Mouse (Mus musculus): ENCODE measurements around the gene Zkscan8. TPM values are rescaled to one million over a fixed set of nuclear protein-coding genes. Genes with fewer than 3 reads are reported as not detected.
"Not testable (repeated sequence)": the region's sequence is repeated elsewhere in the genome, so short reads cannot be mapped to it uniquely, and the experiment has no call there.

The Zkscan8 gene
- polyA plus RNA-seq, 1 experiment from 2014 or later, result 9.0 TPM

GRCm38 (mm10) chr13:21478759-21479670, 51.9 kb downstream of the Zkscan8 start, which contains the start of the genes Zkscan4 and Gm10065:
Gene Zkscan4 (plus strand): TSS chr13:21478907.
Gene Gm10065 (minus strand): TSS chr13:21479441.
- Histone ChIP-seq H3K9ac (peak within 1 kb of the TSS; percentile 64), H3K4me2 (replicated peaks) (peak within 1 kb of the TSS; percentile 67), H3K4me3 (peak within 1 kb of the TSS; percentile 55), H3K27ac (peak within 1 kb of the TSS; percentile 76)
- not testable (repeated sequence) for H3K27me3 ChIP-seq; H3K36me3 ChIP-seq; H3K9me3 ChIP-seq (replicated peaks); H3K4me1 ChIP-seq
- 4% methylated on average over 31 of the region's 31 CpGs for WGBS
- peak; percentile 90 for ATAC-seq (ENCODE audit: low FRiP score)

GRCm38 (mm10) chr13:21472427-21472826, 58.5 kb downstream of the Zkscan8 start:
- H3K27me3 ChIP-seq, result 0 out of 2 replicates have a peak, but pooled peaks cover 4% of the 10 kb centered on the region
- no peak overlapping the region for H3K9ac ChIP-seq
- no peak overlapping the region for H3K4me2 ChIP-seq (replicated peaks)
- H3K9me3 ChIP-seq (replicated peaks), result no peaks in the 10 kb centered on the region
- no peak overlapping the region for H3K4me3 ChIP-seq
- H3K27ac ChIP-seq, result no peak overlapping the region
- 33% methylated on average over 4 of the region's 4 CpGs for WGBS
- 0 out of 2 replicates have a peak, but pooled peaks cover 9% of the 10 kb centered on the region for H3K4me1 ChIP-seq
- H3K36me3 ChIP-seq, result no peaks in the 10 kb centered on the region
- ATAC-seq (ENCODE audit: low FRiP score), result no peak

DNA sequence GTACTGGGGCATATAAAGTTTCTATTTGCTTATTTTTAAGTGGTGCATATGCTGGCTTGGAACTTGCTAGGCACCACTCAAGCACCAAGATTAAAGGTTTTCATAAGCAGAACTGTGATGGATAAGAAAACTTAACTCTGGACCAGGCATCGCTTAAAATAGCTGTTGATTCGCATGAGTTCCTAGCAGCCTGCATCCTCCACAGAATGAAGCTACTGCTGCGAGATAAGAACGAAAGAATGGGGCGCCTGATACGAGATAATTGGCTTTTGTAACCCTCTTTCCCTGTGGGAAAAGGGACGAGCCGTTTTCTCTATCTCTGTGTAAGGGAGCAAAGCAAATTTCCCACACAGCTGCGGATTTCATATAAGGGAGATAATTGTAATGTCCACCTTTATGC, 61.8 kb downstream of the Zkscan8 start:
- Histone ChIP-seq H3K36me3 (no peaks in the 10 kb centered on the region), H3K4me3 (no peak overlapping the region), H3K27ac (no peak overlapping the region), H3K27me3 (0 out of 2 replicates have a peak, but pooled peaks cover 4% of the 10 kb centered on the region), H3K4me2 (replicated peaks) (peak overlapping the region; percentile 78; the same call in 1 of the 2 replicates), H3K9ac (no peak overlapping the region), H3K4me1 (0 out of 2 replicates have a peak, but pooled peaks cover 9% of the 10 kb centered on the region), H3K9me3 (replicated peaks) (no peaks in the 10 kb centered on the region)
- WGBS, result 22% methylated on average over 9 of the region's 9 CpGs
- no peak for ATAC-seq (ENCODE audit: low FRiP score)

DNA sequence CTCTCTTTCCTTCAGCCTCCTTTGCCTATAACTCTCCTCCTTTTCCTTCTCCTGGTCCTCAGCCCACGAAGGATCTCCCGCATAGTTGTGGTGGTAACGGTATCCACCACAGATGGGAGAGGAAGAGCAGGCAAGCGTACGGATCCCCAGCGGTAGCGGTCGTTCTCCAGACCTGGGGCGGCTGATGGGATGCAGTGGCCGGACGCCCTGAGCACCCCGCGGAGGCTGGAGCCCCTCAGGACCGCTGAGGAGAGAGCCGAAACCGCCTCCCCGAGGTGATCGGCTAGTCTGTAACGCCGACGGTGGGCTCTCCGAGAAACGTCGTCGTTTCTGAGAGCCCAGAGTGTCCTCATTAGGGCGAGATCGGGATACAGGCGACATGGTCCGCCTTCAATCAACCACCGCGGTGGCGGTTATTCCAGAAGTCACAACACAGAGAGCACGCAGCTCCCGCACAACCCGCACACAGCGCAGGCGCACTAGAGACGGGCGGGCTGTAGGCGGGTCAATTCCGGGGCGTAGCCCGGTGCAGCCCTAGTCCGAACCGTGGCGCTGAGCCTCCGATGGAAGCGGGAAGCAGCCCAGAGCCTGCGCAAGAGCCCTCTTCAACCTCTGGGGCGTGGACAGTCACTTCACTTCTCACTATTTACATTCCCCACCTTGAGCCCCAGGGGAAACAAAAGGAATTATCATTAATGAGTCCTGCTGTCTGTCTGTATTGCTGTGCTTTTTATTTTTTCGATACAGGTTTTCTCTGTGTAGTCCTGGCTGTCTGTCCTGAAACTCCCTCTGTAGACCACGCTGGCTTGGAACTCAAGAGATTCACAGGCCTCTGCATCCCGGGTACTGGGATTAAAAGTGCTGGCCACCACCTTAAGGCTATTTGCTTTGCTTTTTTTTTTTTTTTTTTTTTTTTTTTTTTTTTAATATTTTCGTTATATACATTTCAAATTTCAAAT, 62.6 kb downstream of the Zkscan8 start, which contains the start of gene Nkapl:
Nkapl (minus strand) TSS at position 449 of the 959 bp plus-strand sequence.
- H3K27ac ChIP-seq, result peak within 1 kb of the TSS; percentile 70
- peak within 1 kb of the TSS; percentile 78 for H3K4me2 ChIP-seq (replicated peaks)
- H3K36me3 ChIP-seq, result no peaks in the 10 kb centered on the region
- peak within 1 kb of the TSS; percentile 53 for H3K4me3 ChIP-seq
- H3K9me3 ChIP-seq (replicated peaks), result no peaks in the 10 kb centered on the region
- H3K4me1 ChIP-seq, result 0 out of 2 replicates have a peak, but pooled peaks cover 9% of the 10 kb centered on the region
- peak within 1 kb of the TSS; percentile 71 for H3K9ac ChIP-seq
- ATAC-seq (ENCODE audit: low FRiP score), result peak; percentile 99
- 0 out of 2 replicates have a peak, but pooled peaks cover 4% of the 10 kb centered on the region for H3K27me3 ChIP-seq
- under 1% methylated on average over 53 of the region's 54 CpGs for WGBS

- 84% methylated on average over 10 of the region's 10 CpGs for WGBS
- 0 out of 2 replicates have a peak overlapping the region, but pooled peaks have one; percentile 78 for H3K4me2 ChIP-seq (replicated peaks)
- no peak overlapping the region for H3K9ac ChIP-seq
- H3K27me3 ChIP-seq, result 0 out of 2 replicates have a peak, but pooled peaks cover 4% of the 10 kb centered on the region
- ATAC-seq (ENCODE audit: low FRiP score), result no peak
- no peaks in the 10 kb centered on the region for H3K36me3 ChIP-seq
- no peak overlapping the region for H3K4me3 ChIP-seq
- no peak overlapping the region for H3K27ac ChIP-seq
- 0 out of 2 replicates have a peak, but pooled peaks cover 9% of the 10 kb centered on the region for H3K4me1 ChIP-seq
- H3K9me3 ChIP-seq (replicated peaks), result no peaks in the 10 kb centered on the region
These were observed 63.6 kb downstream of the Zkscan8 start for GRCm38 (mm10) chr13:21467336-21467735.

Other genes with a start within 250 kb of the Zkscan8 start
- not detected in 2 replicates for gene Gpx5, start 238.4 kb downstream of the Zkscan8 start, polyA plus RNA-seq (2016; fragmentation: Nextera tagmentation; extraction: Ambion mirVana)
- 0.85 TPM in 1 of 2 replicates, not detected in the other for gene Gpx6, start 219.0 kb downstream of the Zkscan8 start, polyA plus RNA-seq (2016; fragmentation: Nextera tagmentation; extraction: Ambion mirVana)
- gene Olfr1367, start 184.2 kb downstream of the Zkscan8 start, polyA plus RNA-seq (2016; fragmentation: Nextera tagmentation; extraction: Ambion mirVana), result not detected in 2 replicates
- gene Zscan12, start 168.3 kb downstream of the Zkscan8 start, polyA plus RNA-seq (2016; fragmentation: Nextera tagmentation; extraction: Ambion mirVana), result 16.6 and 17.0 TPM in 2 replicates
- 91.0 and 96.2 TPM in 2 replicates for gene Zkscan3, start 128.4 kb downstream of the Zkscan8 start, polyA plus RNA-seq (2016; fragmentation: Nextera tagmentation; extraction: Ambion mirVana)
- gene Pgbd1, start 90.1 kb downstream of the Zkscan8 start, polyA plus RNA-seq (2016; fragmentation: Nextera tagmentation; extraction: Ambion mirVana), result 4.2 and 4.9 TPM in 2 replicates
- 23.4 and 26.2 TPM in 2 replicates for gene Zscan26, start 77.4 kb downstream of the Zkscan8 start, polyA plus RNA-seq (2016; fragmentation: Nextera tagmentation; extraction: Ambion mirVana)
- gene Nkapl, start 62.6 kb downstream of the Zkscan8 start, polyA plus RNA-seq (2016; fragmentation: Nextera tagmentation; extraction: Ambion mirVana), result 2.5 and 2.7 TPM in 2 replicates
- gene Zkscan4, start 52.2 kb downstream of the Zkscan8 start, polyA plus RNA-seq (2016; fragmentation: Nextera tagmentation; extraction: Ambion mirVana), result 6.8 and 7.0 TPM in 2 replicates
- gene Gm10065, start 51.7 kb downstream of the Zkscan8 start, polyA plus RNA-seq (2016; fragmentation: Nextera tagmentation; extraction: Ambion mirVana), result not detected in 2 replicates
- 0.16 and 0.40 TPM in 2 replicates for gene AK157302, start 35.9 kb downstream of the Zkscan8 start, polyA plus RNA-seq (2016; fragmentation: Nextera tagmentation; extraction: Ambion mirVana)
- 2.6 and 4.2 TPM in 2 replicates for gene Gm11273, start 29.7 kb downstream of the Zkscan8 start, polyA plus RNA-seq (2016; fragmentation: Nextera tagmentation; extraction: Ambion mirVana)
- gene Olfr1366, start 11.7 kb upstream of the Zkscan8 start, polyA plus RNA-seq (2016; fragmentation: Nextera tagmentation; extraction: Ambion mirVana), result 0.20 and 0.22 TPM in 2 replicates
- gene Olfr1535, start 28.8 kb upstream of the Zkscan8 start, polyA plus RNA-seq (2016; fragmentation: Nextera tagmentation; extraction: Ambion mirVana), result not detected in 2 replicates
- gene Olfr1364, start 50.6 kb upstream of the Zkscan8 start, polyA plus RNA-seq (2016; fragmentation: Nextera tagmentation; extraction: Ambion mirVana), result not detected in 2 replicates
- gene Olfr1362, start 82.9 kb upstream of the Zkscan8 start, polyA plus RNA-seq (2016; fragmentation: Nextera tagmentation; extraction: Ambion mirVana), result not detected in 2 replicates
- gene Olfr11, start 111.4 kb upstream of the Zkscan8 start, polyA plus RNA-seq (2016; fragmentation: Nextera tagmentation; extraction: Ambion mirVana), result 0.07 TPM in 1 of 2 replicates, not detected in the other
- not detected in 2 replicates for gene Olfr1361, start 132.3 kb upstream of the Zkscan8 start, polyA plus RNA-seq (2016; fragmentation: Nextera tagmentation; extraction: Ambion mirVana)
- gene Olfr1360, start 146.3 kb upstream of the Zkscan8 start, polyA plus RNA-seq (2016; fragmentation: Nextera tagmentation; extraction: Ambion mirVana), result not detected in 2 replicates
- gene Olfr1359, start 167.0 kb upstream of the Zkscan8 start, polyA plus RNA-seq (2016; fragmentation: Nextera tagmentation; extraction: Ambion mirVana), result not detected in 2 replicates
- gene Hist1h2bl, start 185.0 kb upstream of the Zkscan8 start, polyA plus RNA-seq (2016; fragmentation: Nextera tagmentation; extraction: Ambion mirVana), result 3.6 and 4.4 TPM in 2 replicates
- gene Hist1h2ai, start 185.3 kb upstream of the Zkscan8 start, polyA plus RNA-seq (2016; fragmentation: Nextera tagmentation; extraction: Ambion mirVana), result 17.3 and 29.5 TPM in 2 replicates
- 8.9 and 18.3 TPM in 2 replicates for gene Hist1h3h, start 186.5 kb upstream of the Zkscan8 start, polyA plus RNA-seq (2016; fragmentation: Nextera tagmentation; extraction: Ambion mirVana)
- gene Hist1h2bm, start 190.9 kb upstream of the Zkscan8 start, polyA plus RNA-seq (2016; fragmentation: Nextera tagmentation; extraction: Ambion mirVana), result 2.6 and 4.9 TPM in 2 replicates
- gene Hist1h4j, start 203.9 kb upstream of the Zkscan8 start, polyA plus RNA-seq (2016; fragmentation: Nextera tagmentation; extraction: Ambion mirVana), result 0.98 and 1.0 TPM in 2 replicates
- 2.9 TPM in 1 of 2 replicates, not detected in the other for gene Hist1h4k, start 219.4 kb upstream of the Zkscan8 start, polyA plus RNA-seq (2016; fragmentation: Nextera tagmentation; extraction: Ambion mirVana)
- gene Hist1h2ak, start 222.7 kb upstream of the Zkscan8 start, polyA plus RNA-seq (2016; fragmentation: Nextera tagmentation; extraction: Ambion mirVana), result 12.2 and 28.3 TPM in 2 replicates
- gene Hist1h2bn, start 223.0 kb upstream of the Zkscan8 start, polyA plus RNA-seq (2016; fragmentation: Nextera tagmentation; extraction: Ambion mirVana), result 2.2 and 2.8 TPM in 2 replicates
- 23.2 and 23.6 TPM in 2 replicates for gene Hist1h1b, start 249.5 kb upstream of the Zkscan8 start, polyA plus RNA-seq (2016; fragmentation: Nextera tagmentation; extraction: Ambion mirVana)